Mouse (Mus musculus) myocyte (in vitro differentiated cells): ENCODE measurements around the gene Krt84.
"Not testable (repeated sequence)": the region's sequence is repeated elsewhere in the genome, so short reads cannot be mapped to it uniquely, and the experiment has no call there.

Experiments
- MAX ChIP-seq: IDR thresholded peaks from one replicate; pipeline ENCODE4 v1.6.1; 2011; ENCODE audit warnings: low read depth, mild to moderate bottlenecking, control low read depth
- MYOD1 ChIP-seq, 3 experiments: IDR thresholded peaks; one replicate each; pipeline ENCODE4 v1.6.1; 2011; ENCODE audit warnings: control low read depth in 2 of 3, low read depth in 2 of 3, mild to moderate bottlenecking in 2 of 3, moderate library complexity in 1 of 3; ENCODE audit not compliant: insufficient read length in 2 of 3, control insufficient read depth in 1 of 3
- POLR2A ChIP-seq: IDR thresholded peaks from one replicate; pipeline ENCODE4 v1.6.1; 2011; ENCODE audit warnings: low read depth, mild to moderate bottlenecking, control low read depth, moderate library complexity; ENCODE audit not compliant: insufficient read length
- REST ChIP-seq: IDR thresholded peaks from one replicate; pipeline ENCODE4 v1.6.1; 2011; ENCODE audit warnings: mild to moderate bottlenecking, control low read depth, moderate library complexity; ENCODE audit not compliant: insufficient read depth, insufficient read length
- SRF ChIP-seq: IDR thresholded peaks from one replicate; pipeline ENCODE4 v1.6.1; 2011; ENCODE audit warnings: low read depth; ENCODE audit not compliant: control insufficient read depth, insufficient read length
- USF1 ChIP-seq: IDR thresholded peaks from one replicate; pipeline ENCODE4 v1.6.1; 2011; ENCODE audit warnings: low read depth, mild to moderate bottlenecking, control low read depth, moderate library complexity

- TF ChIP-seq POLR2A; USF1; MAX; MYOD1 (IDR thresholded peaks at IDR 0.05; ENCODE audit: control insufficient read depth in 1 of 3, insufficient read length in 2 of 3, low read depth in 2 of 3); SRF; REST: not testable (repeated sequence)
Measured at GRCm38 (mm10) chr15:101517161-101517560, 15.5 kb downstream of the Krt84 start, which contains the start of gene Gm49425.
